Mouse (Mus musculus): ENCODE measurements around the gene Pgs1.

DNA sequence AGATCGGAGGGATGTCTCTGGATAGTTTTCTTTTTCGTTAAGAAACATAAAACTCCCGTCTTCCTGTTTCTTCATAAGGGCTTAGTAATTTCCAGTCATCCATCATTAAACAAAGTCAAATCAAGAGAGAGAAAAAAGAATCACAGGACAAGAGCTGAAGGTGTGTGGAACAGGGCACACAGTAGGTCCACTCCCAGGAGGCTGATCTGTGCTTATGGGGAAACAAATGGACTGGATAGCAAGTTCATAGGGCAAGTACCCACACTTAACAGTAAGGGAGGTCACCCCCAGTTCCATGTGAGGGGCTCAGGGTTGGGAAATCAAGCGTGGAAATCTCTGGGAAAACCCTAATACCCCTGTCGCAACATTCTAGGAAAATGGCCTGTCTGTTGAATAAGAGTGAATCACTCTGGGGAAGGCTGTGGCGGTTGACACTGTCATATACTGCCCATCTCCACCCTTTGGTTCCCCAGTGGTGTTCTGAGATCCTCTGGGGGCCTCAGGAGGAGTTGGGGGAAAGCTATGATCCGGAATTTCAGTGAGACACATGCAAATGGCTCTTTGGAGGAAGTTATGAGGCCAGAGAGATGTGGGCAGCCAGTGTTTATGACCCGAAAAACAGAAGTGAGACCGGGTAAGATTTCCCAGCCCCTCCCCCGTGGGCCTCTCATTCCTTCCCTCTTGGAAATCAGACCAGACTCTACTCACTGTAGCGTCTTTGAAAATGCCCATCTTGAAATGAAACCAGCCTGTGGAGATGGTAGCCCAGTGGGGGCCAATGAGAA, 39.7 kb upstream of the Pgs1 start:
- TF ChIP-seq CTCF (IDR thresholded peaks at IDR 0.05; ENCODE audit: low read depth, low read length) (no peak), POLR2AphosphoS5 (IDR thresholded peaks at IDR 0.05; ENCODE audit: insufficient replicate concordance, low read depth, low read length) (no peak)
